Mouse (Mus musculus) liver, adult 2 months (tissue): ENCODE measurements around the gene Pax5. TPM values are rescaled to one million over a fixed set of nuclear protein-coding genes. Genes with fewer than 3 reads are reported as not detected.

Experiments
- DNase-seq: peaks from one replicate; pipeline ENCODE4 v3.0.0-alpha.2; 2011; ENCODE audit warnings: low read depth, low spot score; ENCODE audit errors: extremely low read depth
- H3K27ac ChIP-seq: fragments of 200-500 bp; replicated peaks from 2 replicates; pipeline ENCODE4 v1.5.1; 2012; ENCODE audit warnings: low read depth, mild to moderate bottlenecking, control low read depth, inconsistent platforms, low read length; ENCODE audit not compliant: insufficient read depth
- H3K27me3 ChIP-seq: fragments of 200-500 bp; 2 replicates; pipeline ENCODE4 v1.6.1; 2012; ENCODE audit warnings: mild to moderate bottlenecking, moderate library complexity, low read length, inconsistent platforms; ENCODE audit not compliant: control insufficient read depth, insufficient read depth
- H3K36me3 ChIP-seq: fragments of 200-500 bp; 2 replicates; pipeline ENCODE4 v1.6.1; 2012; ENCODE audit warnings: low read length, inconsistent platforms; ENCODE audit not compliant: control insufficient read depth, insufficient read depth
- H3K4me1 ChIP-seq: fragments of 200-500 bp; 2 replicates; pipeline ENCODE4 v1.6.1; 2011; ENCODE audit warnings: low read length; ENCODE audit not compliant: control insufficient read depth, insufficient read depth
- H3K4me3 ChIP-seq: fragments of 200-500 bp; 2 replicates; pipeline ENCODE4 v1.5.1; 2011; ENCODE audit warnings: low read depth, mild to moderate bottlenecking, control low read depth, low read length, moderate library complexity; ENCODE audit not compliant: insufficient read depth
- H3K79me2 ChIP-seq: fragments of 200-500 bp; 2 replicates; pipeline ENCODE4 v1.6.1; 2012; ENCODE audit warnings: inconsistent platforms, mild to moderate bottlenecking, low read length, moderate library complexity; ENCODE audit not compliant: control insufficient read depth, insufficient read depth
- H3K9ac ChIP-seq: fragments of 200-500 bp; 2 replicates; pipeline ENCODE4 v1.6.1; 2012; ENCODE audit warnings: low read depth, mild to moderate bottlenecking, control low read depth, inconsistent platforms, low read length
- CTCF ChIP-seq: fragments of 200-500 bp; IDR thresholded peaks from 2 replicates; pipeline ENCODE4 v1.5.1; 2011; ENCODE audit warnings: low read depth, low read length, control low read depth
- POLR2A ChIP-seq: fragments of 200-500 bp; IDR thresholded peaks from 2 replicates; pipeline ENCODE4 v1.6.1; 2011; ENCODE audit warnings: low read length, control low read depth; ENCODE audit not compliant: insufficient read depth; ENCODE audit errors: extremely low read depth
- WGBS: fragments of 180-500 bp; shearing (Covaris S2); methylation state at CpG from one replicate; pipeline ENCODE4 v1.1.7; 2018; 5-methylcytosine and 5-hydroxymethylcytosine counted together
- polyA plus RNA-seq: library from polyadenylated mRNA; depleted of rRNA; stranded (reverse); fragments of >200 nt; gene quantifications from 2 replicates; pipeline ENCODE4 v1.2.3, GENCODE M21; 2012
- total RNA-seq: library from RNA; depleted of rRNA; stranded (reverse); fragments of >200 nt; gene quantifications from 2 replicates; pipeline ENCODE4 v1.2.3, GENCODE M21; 2014

Gene Pax5
- total and polyA plus RNA-seq, 2 experiments = 0.18 to 1.4 TPM

GRCm38 (mm10) chr4:44703686-44704368 is 6.5 kb downstream of the Pax5 start:
- Histone ChIP-seq H3K4me1 (peaks cover 2% of the 10 kb centered on the region), H3K36me3 (no peaks in the 10 kb centered on the region), H3K27ac (no peak overlapping the region), H3K9ac (no peak overlapping the region), H3K27me3 (peaks cover 44% of the 10 kb centered on the region), H3K4me3 (no peak overlapping the region), H3K79me2 (no peaks in the 10 kb centered on the region)
- TF ChIP-seq CTCF (no peak), POLR2A (no peak)
- WGBS = 3% methylated on average over 66 of the region's 66 CpGs
- DNase-seq = no peak

GRCm38 (mm10) chr4:44702891-44703685 is 7.2 kb downstream of the Pax5 start:
- H3K36me3 ChIP-seq = no peaks in the 10 kb centered on the region
- H3K27ac ChIP-seq = no peak overlapping the region
- 5% methylated on average over 58 of the region's 58 CpGs for WGBS
- no peaks in the 10 kb centered on the region for H3K79me2 ChIP-seq
- no peak overlapping the region for H3K4me3 ChIP-seq
- H3K27me3 ChIP-seq = peaks cover 49% of the 10 kb centered on the region
- peaks cover 2% of the 10 kb centered on the region for H3K4me1 ChIP-seq
- no peak for DNase-seq
- no peak for TF ChIP-seq CTCF
- TF ChIP-seq POLR2A = no peak
- no peak overlapping the region for H3K9ac ChIP-seq

- Histone ChIP-seq H3K4me3 (no peak overlapping the region), H3K79me2 (no peaks in the 10 kb centered on the region), H3K4me1 (peaks cover 2% of the 10 kb centered on the region), H3K36me3 (no peaks in the 10 kb centered on the region), H3K9ac (no peak overlapping the region), H3K27me3 (peaks cover 49% of the 10 kb centered on the region), H3K27ac (no peak overlapping the region)
- DNase-seq = no peak
- WGBS = 3% methylated on average over 25 of the region's 25 CpGs
- TF ChIP-seq POLR2A (no peak), CTCF (no peak)
These were observed 8.2 kb downstream of the Pax5 start for GRCm38 (mm10) chr4:44702011-44702527.

- H3K4me3 ChIP-seq = no peak overlapping the region
These were observed 8.8 kb downstream of the Pax5 start for GRCm38 (mm10) chr4:44701513-44701912.

GRCm38 (mm10) chr4:44696676-44697075 is 13.6 kb downstream of the Pax5 start:
- H3K79me2 ChIP-seq = no peaks in the 10 kb centered on the region
- H3K4me1 ChIP-seq = no peaks in the 10 kb centered on the region
- no peak overlapping the region for H3K9ac ChIP-seq
- H3K27me3 ChIP-seq = peaks cover 19% of the 10 kb centered on the region
- H3K36me3 ChIP-seq = no peaks in the 10 kb centered on the region
- DNase-seq = no peak
- no peak overlapping the region for H3K27ac ChIP-seq
- TF ChIP-seq POLR2A (no peak), CTCF (no peak)
- H3K4me3 ChIP-seq = no peak overlapping the region

More at GRCm38 (mm10) chr4:44701513-44701912, 8.8 kb downstream of the Pax5 start:
- H3K4me1 ChIP-seq = peaks cover 2% of the 10 kb centered on the region
- under 1% methylated on average over 9 of the region's 9 CpGs for WGBS
- no peaks in the 10 kb centered on the region for H3K79me2 ChIP-seq
- H3K9ac ChIP-seq = no peak overlapping the region
- no peak for DNase-seq
- TF ChIP-seq POLR2A (no peak), CTCF (no peak)
- peaks cover 49% of the 10 kb centered on the region for H3K27me3 ChIP-seq
- H3K27ac ChIP-seq = no peak overlapping the region
- H3K36me3 ChIP-seq = no peaks in the 10 kb centered on the region

- Histone ChIP-seq H3K4me3 (no peak overlapping the region), H3K36me3 (no peaks in the 10 kb centered on the region), H3K4me1 (no peaks in the 10 kb centered on the region), H3K27ac (no peak overlapping the region), H3K27me3 (peaks cover 8% of the 10 kb centered on the region; the same call in 1 of the 2 replicates), H3K9ac (no peak overlapping the region), H3K79me2 (no peaks in the 10 kb centered on the region)
- no peak for TF ChIP-seq POLR2A
- no peak for TF ChIP-seq CTCF
- no peak for DNase-seq
- WGBS = 77% methylated on average over 15 of the region's 15 CpGs
These were observed 15.9 kb downstream of the Pax5 start for GRCm38 (mm10) chr4:44694369-44694768.
